ENCODE assay signal across 15 mouse cellular contexts in genomic region chr9:103502655-103503054, GRCm38 (mm10). TPM values are rescaled to one million over a fixed set of nuclear protein-coding genes. Genes with fewer than 3 reads are reported as not detected.
DNase-seq lines count a peak whose midpoint lies in the region; ATAC-seq lines count a peak whose summit lies in the region.
"Had no signal": no experiment of that assay in that cellular context is flagged by ENCODE, and none has a peak within 500 bp of the region (broad histone marks: within the 10 kb centered on the region; RNA-seq: fewer than 3 reads in every experiment).

No protein-coding gene starts in this region.

- intact Hi-C loops in left cerebral cortex, postnatal 25 days (cut with DNase I), result loop anchor here (5.0 kb wide), 1 partner anchor 95 kb away; no protein-coding TSS in a partner anchor

- H3K36me3 ChIP-seq in hindbrain, embryonic 13.5 days, result peaks cover 13% of the 10 kb centered on the region
- 0 out of 2 replicates have a peak, but pooled peaks cover 7% of the 10 kb centered on the region for H3K36me3 ChIP-seq in hindbrain, embryonic 12.5 days
- H3K36me3 ChIP-seq in forebrain, embryonic 11.5 days (ENCODE audit: control insufficient read depth, insufficient read depth, low read length), result no peaks in the 10 kb centered on the region
- no peaks in the 10 kb centered on the region for H3K36me3 ChIP-seq in midbrain, embryonic 16.5 days (ENCODE audit: control insufficient read depth, insufficient read depth, low read length)
- H3K36me3 ChIP-seq: limb, embryonic 13.5 days had no signal

- peak; percentile 45 for DNase-seq in cerebellum, adult 8-10 months
- no peak for DNase-seq in forebrain, embryonic 11.5 days (ENCODE audit: low spot score)
- no peak for DNase-seq in kidney, adult 8-10 months
- DNase-seq in left cerebral cortex, postnatal 25 days (ENCODE audit: low spot score in 2 of 2), result no peak
- DNase-seq: adrenal gland, postnatal 14 days; heart, adult 2 months; kidney, adult 18-20 months; kidney, postnatal 36 days; spleen, adult 18-20 months had no signal

- H3K27me3 ChIP-seq in hindbrain, embryonic 13.5 days, result peaks cover 31% of the 10 kb centered on the region
- H3K27me3 ChIP-seq in hindbrain, embryonic 12.5 days, result peaks cover 27% of the 10 kb centered on the region
- no peaks in the 10 kb centered on the region for H3K27me3 ChIP-seq in forebrain, embryonic 11.5 days (ENCODE audit: control insufficient read depth, insufficient read depth, low read length)
- peaks cover 3% of the 10 kb centered on the region for H3K27me3 ChIP-seq in midbrain, embryonic 16.5 days (ENCODE audit: control insufficient read depth, insufficient read depth, low read depth, low read length)
- H3K27me3 ChIP-seq: limb, embryonic 13.5 days had no signal

- no peaks in the 10 kb centered on the region for H3K9me3 ChIP-seq in hindbrain, embryonic 13.5 days
- no peaks in the 10 kb centered on the region for H3K9me3 ChIP-seq in hindbrain, embryonic 12.5 days (replicated peaks)
- H3K9me3 ChIP-seq in forebrain, embryonic 11.5 days (ENCODE audit: control insufficient read depth, low read length), result no peaks in the 10 kb centered on the region
- no peaks in the 10 kb centered on the region for H3K9me3 ChIP-seq in midbrain, embryonic 16.5 days (replicated peaks; ENCODE audit: control insufficient read depth, low read length, poor library complexity, severe bottlenecking)
- H3K9me3 ChIP-seq: limb, embryonic 13.5 days had no signal

- H3K27ac ChIP-seq in hindbrain, embryonic 13.5 days, result peak overlapping the region; percentile 42; the same call in 1 of the 2 replicates
- no peak overlapping the region for H3K27ac ChIP-seq in hindbrain, embryonic 12.5 days
- H3K27ac ChIP-seq in forebrain, embryonic 11.5 days (ENCODE audit: low read depth, low read length), result peak overlapping the region; percentile 37; the same call in 1 of the 2 replicates
- H3K27ac ChIP-seq in midbrain, embryonic 16.5 days (ENCODE audit: low read length), result peak overlapping the region; percentile 70; the same call in 1 of the 2 replicates
- H3K27ac ChIP-seq: heart, adult 2 months; limb, embryonic 13.5 days; macrophage had no signal

- H3K4me3 ChIP-seq in hindbrain, embryonic 13.5 days, result no peak overlapping the region
- H3K4me3 ChIP-seq in hindbrain, embryonic 12.5 days, result no peak overlapping the region
- no peak overlapping the region for H3K4me3 ChIP-seq in forebrain, embryonic 11.5 days (ENCODE audit: low read depth, low read length)
- H3K4me3 ChIP-seq in midbrain, embryonic 16.5 days (ENCODE audit: low read depth, low read length), result no peak overlapping the region
- H3K4me3 ChIP-seq: heart, adult 2 months; limb, embryonic 13.5 days; myocyte had no signal

- peaks cover 67% of the 10 kb centered on the region for H3K4me1 ChIP-seq in hindbrain, embryonic 13.5 days (replicated peaks)
- peaks cover 37% of the 10 kb centered on the region for H3K4me1 ChIP-seq in hindbrain, embryonic 12.5 days
- peaks cover 22% of the 10 kb centered on the region for H3K4me1 ChIP-seq in forebrain, embryonic 11.5 days (replicated peaks; ENCODE audit: control insufficient read depth, insufficient read depth, low read length)
- H3K4me1 ChIP-seq in midbrain, embryonic 16.5 days (ENCODE audit: control insufficient read depth, insufficient read depth, low read length), result peaks cover 37% of the 10 kb centered on the region

- no peak for ATAC-seq in hindbrain, embryonic 13.5 days (ENCODE audit: low FRiP score)
- ATAC-seq in hindbrain, embryonic 12.5 days (ENCODE audit: low FRiP score), result no peak
- no peak for ATAC-seq in forebrain, embryonic 11.5 days (replicated peaks; ENCODE audit: low FRiP score)
- ATAC-seq in midbrain, embryonic 16.5 days, result no peak

- H3K4me2 ChIP-seq in hindbrain, embryonic 13.5 days, result no peak overlapping the region
- H3K4me2 ChIP-seq in hindbrain, embryonic 12.5 days (replicated peaks), result no peak overlapping the region
- H3K4me2 ChIP-seq in forebrain, embryonic 11.5 days (ENCODE audit: low read depth, low read length, severe bottlenecking), result no peak overlapping the region
- H3K4me2 ChIP-seq in midbrain, embryonic 16.5 days (ENCODE audit: low read length), result no peak overlapping the region

- no peak overlapping the region for H3K9ac ChIP-seq in hindbrain, embryonic 13.5 days
- no peak overlapping the region for H3K9ac ChIP-seq in hindbrain, embryonic 12.5 days
- H3K9ac ChIP-seq in forebrain, embryonic 11.5 days (ENCODE audit: low read length), result no peak overlapping the region
- H3K9ac ChIP-seq in midbrain, embryonic 16.5 days (ENCODE audit: low read depth, low read length), result no peak overlapping the region

- 72% methylated on average over 2 of the region's 2 CpGs for WGBS in hindbrain, embryonic 13.5 days
- WGBS in hindbrain, embryonic 12.5 days, result 69% methylated on average over 2 of the region's 2 CpGs
- 82% methylated on average over 2 of the region's 2 CpGs for WGBS in forebrain, embryonic 11.5 days
- 73% methylated on average over 2 of the region's 2 CpGs for WGBS in midbrain, embryonic 16.5 days

RNA-seq across cellular contexts. Expression of gene Bfsp2, which starts 22.4 kb away (rescaled TPM):
- polyA plus RNA-seq in hindbrain, embryonic 13.5 days (2015; fragmentation: Nextera tagmentation; extraction: Ambion mirVana), result 3.1 and 4.5 TPM in 2 replicates
- 2.1 and 2.2 TPM in 2 replicates for polyA plus RNA-seq in hindbrain, embryonic 12.5 days (2016; fragmentation: Nextera tagmentation; extraction: Ambion mirVana)
- 0.65 and 1.8 TPM in 2 replicates for polyA plus RNA-seq in forebrain, embryonic 11.5 days (2014; fragmentation: Nextera tagmentation; extraction: Ambion mirVana)
- 2.2 and 2.8 TPM in 2 replicates for polyA plus RNA-seq in midbrain, embryonic 16.5 days (2015; fragmentation: Nextera tagmentation; extraction: Ambion mirVana)
- 1 to 10 TPM; 4.3 to 5.5 TPM for total RNA-seq in left cerebral cortex, postnatal 25 days (2021)
- total RNA-seq: adrenal gland, postnatal 14 days had no signal
- polyA plus RNA-seq: macrophage had no signal
